Mouse (Mus musculus) skeletal muscle tissue, adult 2 months (tissue): Measurements from ENCODE around the gene Pkp4.
"Not testable (repeated sequence)": the region's sequence is repeated elsewhere in the genome, so short reads cannot be mapped to it uniquely, and the experiment has no call there.

Source experiments
- DNase-seq: peaks from one replicate; pipeline ENCODE4 v3.0.0-alpha.2; 2012; ENCODE audit warnings: low read depth, low spot score

The Pkp4 gene

DNA sequence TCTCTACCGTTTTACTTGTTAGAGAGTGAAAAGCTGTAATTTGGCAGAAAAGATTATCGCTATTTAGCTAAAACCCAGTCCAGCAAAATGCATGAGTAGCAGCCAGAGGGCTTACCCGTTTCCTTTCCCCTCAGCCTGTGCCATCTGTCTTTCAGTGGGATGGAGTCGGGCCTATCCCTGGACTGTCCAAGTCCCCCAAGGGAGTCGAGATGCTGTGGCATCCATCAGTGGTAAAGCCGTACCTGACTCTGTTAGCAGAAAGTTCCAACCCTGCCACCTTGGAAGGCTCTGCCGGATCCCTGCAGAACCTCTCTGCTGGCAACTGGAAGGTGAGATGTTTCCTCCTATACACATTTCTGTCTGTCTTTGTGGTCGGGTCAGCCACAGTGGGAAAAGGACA is 178.3 kb downstream of the Pkp4 start:
- DNase-seq = no peak

DNA sequence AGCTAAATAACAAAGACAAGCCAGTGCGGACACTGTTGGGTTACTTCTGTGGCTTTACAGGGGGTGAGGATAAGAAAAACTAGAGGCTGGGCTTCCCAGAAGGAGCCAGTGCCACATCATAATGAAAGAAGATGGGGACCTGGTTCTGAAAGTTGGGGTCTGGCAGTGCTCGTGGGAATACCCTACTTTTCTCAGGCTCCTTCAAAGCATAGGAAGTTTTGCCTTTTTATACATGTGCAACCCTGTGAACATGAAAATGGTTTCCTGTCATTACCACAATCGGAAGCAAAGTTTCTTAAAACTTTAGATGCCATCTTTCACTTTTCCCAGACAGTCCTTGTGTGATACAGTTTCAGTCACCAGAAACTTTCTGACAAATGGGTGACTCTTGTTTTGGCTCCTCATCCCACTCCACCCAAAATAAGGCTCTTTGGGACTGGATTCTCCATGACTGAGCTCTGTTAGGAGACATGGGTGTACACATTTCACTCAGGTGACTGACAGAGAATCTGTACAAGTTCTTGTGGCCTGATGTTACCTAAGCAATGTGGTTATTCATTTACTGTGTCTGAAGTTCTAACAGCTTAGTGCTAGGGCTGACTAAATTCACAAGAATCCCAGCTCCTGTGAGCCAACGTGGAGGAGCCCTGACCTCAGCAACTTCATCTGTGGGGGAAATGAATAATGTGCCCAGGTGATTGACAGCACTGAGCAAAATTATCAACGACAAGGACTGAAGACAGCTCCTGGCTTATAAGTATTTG is 179.3 kb downstream of the Pkp4 start:
- DNase-seq = no peak

DNA sequence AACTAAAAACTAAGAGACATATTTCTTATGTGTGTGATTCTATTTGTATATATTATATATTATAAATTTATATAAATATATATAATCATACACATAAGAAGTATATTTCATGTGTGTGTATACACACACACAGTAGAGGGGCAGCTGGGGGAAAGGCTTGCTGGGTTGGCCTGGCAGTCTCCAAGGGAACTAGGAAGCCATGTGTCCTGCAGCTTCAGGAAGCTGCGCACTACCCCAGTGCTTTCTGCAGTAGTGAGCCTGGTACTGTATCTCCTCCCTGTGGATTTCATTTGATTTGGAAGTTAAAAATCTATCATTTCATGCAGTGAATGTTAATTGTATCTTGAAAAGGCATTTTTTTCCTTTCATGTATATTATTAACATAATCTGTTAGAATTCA is 180.2 kb downstream of the Pkp4 start:
- DNase-seq = no peak

DNA sequence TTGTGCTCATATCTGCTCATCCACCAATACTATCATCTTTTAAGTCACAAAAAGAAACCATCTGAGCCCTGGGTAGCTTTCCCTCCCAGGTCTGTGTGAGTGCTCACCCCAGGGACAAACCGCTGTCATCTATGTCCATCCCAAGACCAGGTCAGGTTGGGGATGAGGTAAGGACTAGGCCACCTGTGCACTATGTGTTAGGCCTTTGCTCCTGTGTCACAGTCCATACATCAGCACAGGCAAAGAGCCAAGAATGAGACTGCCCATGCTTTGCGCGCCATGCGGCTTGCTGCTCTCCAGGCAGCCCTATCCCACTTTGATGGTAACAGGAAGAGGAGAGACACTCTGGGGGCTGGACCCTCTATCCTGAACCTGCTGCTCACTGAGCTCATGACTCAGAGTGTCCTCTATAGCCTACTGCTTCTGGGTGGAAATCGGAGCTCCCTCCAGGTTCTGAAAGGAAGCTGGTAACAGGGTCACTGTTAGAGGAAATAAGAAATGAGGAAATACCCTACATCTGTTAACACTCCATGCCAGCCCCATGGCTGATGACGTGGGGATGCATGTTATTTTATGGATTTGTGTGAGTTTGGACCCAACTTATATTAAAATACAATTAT is 182.1 kb downstream of the Pkp4 start:
- DNase-seq = no peak

DNA sequence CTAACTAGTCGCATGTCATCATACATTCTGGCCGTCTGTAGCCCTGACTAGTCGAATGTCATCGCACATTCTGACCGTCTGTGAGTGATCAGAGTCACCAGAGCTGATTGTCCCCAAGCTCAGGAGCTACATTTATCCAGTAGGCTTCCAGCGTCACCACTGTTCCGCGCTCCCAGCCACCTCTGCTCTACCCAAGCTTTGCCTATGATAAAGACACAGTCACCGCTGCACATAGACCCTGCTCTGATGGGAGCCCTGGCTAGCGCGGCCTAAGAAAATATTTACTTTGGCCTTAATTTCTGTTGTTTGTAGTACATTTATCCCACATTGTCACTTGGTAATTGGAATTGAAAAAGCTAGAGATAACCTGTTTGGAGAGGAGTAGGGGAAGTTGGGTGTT is 183.2 kb downstream of the Pkp4 start:
- DNase-seq = no peak

DNA sequence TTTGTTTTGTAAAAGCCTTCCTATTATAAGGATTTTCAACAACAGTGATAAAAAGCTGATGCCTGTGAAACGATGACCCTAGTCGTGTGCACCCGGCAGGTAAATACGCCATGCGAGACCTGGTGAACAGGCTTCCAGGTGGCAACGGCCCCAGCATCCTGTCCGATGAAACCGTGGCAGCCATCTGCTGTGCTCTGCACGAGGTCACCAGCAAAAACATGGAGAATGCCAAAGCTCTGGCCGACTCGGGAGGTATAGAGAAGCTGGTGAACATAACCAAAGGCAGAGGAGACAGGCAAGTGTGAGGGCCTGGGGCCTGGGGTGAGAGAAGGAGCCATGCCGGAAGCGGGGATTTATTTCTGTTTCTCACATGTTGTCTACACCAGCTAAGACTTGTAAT is 184.0 kb downstream of the Pkp4 start:
- DNase-seq = no peak

DNA sequence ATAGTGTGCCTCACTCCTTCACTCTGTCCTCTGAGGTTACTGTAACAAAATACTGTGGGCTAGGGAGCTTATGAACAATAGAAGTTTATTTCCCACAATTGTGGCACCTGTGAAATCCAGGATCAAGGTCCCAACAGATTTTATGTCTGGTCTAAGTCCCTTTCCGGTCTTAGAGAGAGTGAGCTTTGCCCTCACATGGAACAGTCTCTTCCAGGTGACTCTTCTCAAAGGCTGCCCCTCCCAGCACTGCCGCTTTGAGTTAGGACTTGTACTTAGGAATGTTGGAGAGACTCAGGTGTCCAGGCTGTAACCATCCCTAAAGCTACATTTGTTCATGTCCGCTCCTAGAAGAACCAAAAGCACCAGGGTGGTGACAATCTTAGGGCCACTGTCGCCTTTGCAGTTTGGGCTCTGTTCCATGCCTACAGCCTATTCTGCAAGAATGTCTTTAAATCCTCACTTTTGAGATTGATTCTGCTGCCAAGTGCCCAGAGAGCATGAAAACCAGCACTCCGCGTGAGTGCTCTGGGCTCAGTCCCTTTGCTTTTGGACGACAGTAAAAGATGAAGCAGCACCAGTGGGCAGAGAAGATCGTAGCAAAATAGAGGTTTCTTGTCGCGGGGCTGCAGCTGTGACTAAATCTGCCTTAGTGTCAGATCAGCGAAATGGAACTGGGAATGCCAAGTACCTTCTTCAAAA is 184.6 kb downstream of the Pkp4 start:
- DNase-seq = no peak

DNA sequence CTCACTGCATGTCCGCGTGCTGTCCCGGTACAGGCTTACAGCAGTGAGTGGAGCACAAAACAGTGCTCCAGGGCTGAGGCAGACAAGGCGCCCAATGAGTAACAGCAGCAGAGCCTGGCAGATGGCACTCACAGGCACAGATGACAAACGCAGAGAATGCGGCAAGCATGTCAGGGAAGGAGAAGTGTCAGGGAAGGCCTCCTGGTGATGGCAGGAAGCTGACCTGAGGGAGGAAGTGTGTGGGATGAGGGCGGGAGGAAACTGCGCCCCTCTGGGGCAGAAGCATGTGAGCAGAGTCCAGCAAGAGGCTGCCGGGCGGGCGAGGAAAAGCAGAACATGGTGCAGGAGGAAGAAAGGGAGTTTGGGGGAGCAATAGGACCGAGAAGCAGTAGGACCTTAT is 185.8 kb downstream of the Pkp4 start:
- DNase-seq = peak; percentile 10

DNA sequence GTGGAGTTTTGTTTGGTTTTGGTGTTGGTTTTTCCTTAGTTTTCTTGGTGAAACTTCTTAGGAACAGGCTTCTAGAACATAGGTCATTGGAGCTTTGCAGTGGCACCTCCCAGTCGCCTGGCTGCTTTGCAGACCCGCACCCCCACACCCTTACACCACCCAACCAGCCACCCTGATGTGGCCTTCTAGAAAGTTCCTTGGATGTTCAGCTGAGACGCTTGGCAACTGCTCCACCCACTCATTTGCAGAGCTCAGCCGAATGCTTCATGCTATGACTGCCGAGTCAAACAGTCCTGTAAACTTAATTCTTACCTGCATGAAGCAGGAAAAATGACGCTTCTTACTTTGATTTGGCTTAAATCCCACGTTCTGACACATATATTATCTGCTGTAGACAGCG is 187.9 kb downstream of the Pkp4 start:
- DNase-seq = no peak

DNA sequence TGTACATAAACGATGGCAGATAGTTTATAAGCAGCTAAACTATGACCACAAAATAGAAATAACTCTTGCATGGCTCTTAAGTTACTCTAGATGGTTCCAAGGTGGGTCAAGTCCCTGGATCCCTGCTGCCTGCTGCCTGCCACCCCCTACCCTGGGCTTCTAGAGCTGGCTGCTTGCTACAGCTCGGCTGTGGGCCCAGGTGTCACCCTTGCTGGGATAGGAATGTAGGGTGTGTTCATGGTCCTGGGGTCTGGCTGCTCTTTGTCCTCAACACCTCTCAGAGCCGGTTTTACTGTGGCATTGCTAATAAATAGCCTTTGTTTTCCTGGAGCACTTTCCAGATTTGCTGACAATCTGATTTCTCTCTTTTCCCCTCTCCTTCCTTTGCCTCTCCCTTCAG is 189.4 kb downstream of the Pkp4 start:
- no peak for DNase-seq

DNA sequence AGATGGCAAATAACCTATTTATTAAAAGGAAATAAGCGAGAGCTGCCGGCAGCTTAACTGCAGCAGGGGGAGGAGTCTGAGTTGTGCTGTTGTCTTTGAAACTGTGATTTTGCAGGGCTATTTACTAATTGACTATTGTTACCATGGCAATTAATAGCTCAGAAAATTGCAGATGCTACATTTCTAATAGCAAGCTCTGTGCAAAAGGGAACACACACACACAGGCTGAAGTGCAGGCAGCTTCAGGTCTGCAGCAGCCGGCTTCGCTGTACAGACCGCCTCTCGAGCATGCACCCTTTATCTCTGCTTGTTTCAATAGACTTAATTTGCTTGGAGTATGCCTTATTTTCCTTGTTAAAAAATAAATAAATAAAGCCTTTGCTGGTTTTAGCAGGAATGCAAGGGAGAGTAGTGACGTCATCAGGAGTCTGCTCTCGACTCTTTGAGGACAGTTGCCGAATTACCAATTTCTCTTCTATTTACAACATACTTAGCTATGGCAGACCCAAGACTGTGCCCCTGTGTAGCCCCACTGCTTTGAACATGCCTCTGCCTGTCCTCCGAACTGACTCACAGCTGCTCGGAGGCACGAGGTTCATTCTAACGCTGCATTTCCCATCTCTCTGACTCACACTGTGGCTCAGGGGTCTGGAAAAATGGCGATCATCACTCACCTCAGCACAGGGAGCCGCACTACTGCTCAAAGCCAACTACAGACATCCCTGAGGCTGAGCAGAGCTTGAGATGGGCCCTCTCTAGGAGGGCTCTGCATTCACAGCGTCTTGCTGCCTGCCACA is 190.9 kb downstream of the Pkp4 start:
- no peak for DNase-seq

DNA sequence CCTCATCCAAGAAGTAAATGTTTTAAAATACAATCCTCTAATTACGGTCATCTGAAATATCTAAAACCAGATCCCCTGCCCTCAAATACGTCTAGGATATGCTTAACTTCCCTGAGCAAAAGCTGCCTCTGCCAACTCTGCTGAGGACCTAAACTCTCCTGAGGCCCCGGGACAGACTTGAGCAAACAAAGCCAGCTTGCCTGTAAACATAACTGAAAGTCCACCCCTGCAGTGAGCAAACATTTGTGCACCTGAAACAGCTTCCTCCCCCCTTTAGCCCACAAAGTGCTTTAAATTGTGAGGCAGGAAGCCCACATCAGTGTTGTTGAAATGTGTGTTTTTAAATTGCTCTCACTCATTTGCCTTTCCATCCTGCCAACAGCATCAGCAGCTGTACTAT is 193.2 kb downstream of the Pkp4 start:
- no peak for DNase-seq

DNA sequence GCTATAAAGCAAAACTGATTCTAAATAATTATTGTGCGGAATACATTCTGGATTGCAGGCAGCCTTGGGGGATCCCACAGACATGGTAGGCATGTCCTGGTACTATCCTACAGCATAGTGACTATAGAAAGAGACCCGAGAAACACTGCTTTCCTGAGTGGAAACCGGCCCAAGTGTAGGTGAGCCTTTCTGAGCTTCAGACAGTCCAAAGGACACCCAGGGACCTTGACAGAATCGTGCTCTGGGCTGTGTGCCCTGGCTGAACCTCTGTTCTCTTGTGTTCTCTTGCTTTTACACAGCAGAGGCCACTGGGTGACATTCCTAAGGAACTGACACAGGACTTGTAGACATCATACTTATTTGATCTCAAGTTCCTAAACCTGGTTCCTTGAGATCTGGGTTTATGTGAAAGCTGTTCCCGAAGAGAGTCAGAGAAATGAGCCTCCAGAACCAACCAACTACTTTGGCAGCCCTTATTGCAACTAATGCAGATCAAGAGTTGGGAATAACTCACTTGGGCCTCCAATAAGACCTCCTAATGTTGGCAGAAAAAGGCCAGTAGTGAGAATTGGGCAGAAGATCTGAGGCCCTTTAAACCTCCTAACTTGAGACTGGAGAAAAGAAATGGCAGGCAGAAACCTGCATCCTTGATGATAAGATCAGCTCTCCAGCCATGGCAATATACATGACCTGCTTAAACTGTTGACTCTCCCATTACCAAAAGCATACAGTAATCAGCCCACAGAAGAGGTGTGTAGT is 195.1 kb downstream of the Pkp4 start:
- DNase-seq = no peak

DNA sequence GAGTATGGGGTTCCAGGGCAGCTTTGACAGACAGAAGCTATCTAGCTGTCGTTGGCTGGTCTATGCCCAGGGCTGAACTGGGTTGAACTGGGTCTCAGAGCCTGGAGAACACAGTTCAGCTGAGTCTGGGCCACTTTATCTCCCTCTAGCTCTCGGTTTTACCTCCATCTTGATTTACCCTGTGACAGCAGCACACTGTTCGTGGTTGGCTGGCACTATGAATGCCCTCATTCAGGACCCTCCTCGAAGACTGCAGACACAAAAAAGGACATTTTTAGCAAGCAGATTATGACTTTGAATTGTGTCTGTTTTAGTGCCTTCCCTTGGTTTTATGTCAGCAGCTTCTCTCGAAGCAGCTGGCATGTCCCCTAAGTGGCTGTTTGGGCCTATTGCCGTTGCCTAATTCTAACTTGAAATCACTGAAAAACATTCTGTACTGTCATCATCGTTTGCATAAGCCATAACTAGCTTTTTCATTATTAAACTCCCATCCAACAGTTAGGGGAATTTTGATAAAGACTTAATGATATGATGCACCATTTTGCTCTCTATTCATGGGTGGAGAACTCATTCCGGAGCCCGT is 199.2 kb downstream of the Pkp4 start:
- DNase-seq = no peak

DNA sequence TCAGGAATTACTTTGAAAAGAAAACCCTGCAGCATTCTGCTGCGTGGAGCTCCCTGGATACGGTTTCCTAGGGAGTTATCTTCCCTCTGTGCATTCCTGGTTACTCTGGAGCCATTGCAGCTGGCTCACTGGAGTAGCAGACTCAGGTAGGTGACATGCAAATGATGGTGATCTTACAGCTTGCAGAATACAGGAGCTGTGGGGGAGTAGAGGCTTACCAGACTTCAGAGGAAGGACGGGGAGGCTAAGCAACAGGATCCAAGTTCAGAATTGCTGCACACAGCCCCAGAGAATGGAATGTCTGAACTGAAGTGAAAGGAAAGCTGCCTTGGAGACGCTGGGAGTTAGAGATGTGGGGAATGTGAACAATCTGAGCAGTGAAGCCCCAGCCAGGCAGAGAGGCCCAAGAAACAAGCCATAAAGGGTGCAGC is 200.7 kb downstream of the Pkp4 start:
- no peak for DNase-seq

DNA sequence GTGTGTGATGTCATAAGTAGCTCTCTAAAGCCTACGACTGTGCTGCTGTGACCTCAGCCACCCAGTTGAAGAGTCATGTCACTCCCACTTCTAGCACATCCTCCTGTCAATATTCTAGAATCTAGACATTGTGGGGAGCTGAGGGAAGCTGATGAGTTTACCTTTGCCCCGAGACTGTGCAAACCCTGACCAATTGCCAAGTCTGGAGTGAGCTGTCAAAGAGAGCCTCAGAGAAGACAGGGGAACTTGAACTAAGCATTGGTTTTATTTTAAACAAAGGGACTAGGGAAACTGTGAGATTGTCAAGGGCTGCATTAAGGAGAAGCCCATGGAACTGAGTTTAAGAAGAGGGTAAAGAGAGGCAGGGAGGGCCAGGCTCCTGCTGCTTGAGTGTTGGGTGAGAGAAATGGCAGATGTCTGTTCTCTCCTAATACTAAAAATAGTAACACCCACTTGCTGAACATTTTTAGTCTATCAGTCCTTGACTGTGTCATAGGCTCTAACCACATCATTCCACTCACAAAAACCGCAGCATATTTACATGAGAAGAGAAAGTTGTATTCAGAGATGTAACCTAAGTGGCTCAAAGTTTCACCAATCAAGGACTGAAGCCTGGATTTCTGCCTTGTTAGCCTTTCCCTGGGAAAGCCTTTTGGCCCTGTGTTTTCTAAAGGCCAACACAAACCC is 203.6 kb downstream of the Pkp4 start:
- DNase-seq = no peak

DNA sequence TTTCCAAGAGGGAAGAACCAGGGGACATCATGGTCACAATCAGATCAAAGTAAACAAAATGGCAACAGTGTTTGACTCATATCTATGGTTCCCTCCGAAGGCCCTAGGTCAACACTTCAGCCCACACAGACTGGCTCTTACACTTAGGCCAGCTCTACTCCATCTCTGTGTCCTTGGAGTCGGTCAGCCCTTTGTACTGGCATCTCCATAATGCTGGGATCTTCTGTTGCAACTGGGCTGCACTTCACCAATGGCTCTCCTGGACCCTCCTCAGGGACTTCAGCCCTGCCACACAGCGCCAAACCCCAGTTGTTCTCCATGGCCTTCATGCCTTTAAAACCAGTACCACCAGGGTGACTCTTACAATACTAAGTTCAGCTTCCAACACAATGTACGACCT is 206.5 kb downstream of the Pkp4 start:
- DNase-seq = no peak

DNA sequence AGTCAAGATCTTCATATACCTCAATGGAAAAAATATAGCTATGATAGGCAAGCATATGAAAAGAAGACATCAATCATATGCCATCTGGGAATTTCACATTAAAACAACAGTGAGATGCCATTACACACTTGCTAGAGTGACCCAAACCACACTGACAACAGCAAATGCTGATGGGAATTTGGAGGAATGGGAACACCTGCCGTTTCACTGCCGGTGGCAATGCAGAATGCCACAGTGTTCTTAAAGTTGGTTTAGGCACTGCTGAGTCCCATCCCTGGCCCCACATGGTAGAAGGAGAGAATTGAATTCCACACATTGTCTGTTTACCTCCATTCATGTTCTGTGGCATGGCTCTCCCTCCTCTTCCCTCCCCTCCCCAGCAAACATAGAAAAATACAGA is 212.5 kb downstream of the Pkp4 start:
- no peak for DNase-seq

DNA sequence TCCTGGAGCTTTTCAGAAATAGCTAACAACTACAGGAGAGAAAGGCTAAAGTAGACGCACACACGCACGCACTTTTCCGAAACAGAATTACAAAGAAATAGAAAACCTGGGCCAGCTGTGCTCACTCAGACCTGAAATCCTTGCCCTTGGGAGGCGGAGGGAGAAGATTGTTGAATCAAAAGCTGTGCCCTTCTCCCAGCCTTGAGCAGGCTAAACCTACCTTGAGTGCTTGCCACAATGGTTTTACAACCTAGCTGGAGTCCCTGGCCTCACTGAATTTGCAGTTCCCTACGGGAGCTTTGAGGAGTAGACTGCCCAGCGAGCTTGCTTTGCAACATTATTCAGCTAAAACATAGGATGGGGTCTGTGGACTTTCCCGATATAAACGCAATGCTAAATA is 217.4 kb downstream of the Pkp4 start:
- DNase-seq = no peak

DNA sequence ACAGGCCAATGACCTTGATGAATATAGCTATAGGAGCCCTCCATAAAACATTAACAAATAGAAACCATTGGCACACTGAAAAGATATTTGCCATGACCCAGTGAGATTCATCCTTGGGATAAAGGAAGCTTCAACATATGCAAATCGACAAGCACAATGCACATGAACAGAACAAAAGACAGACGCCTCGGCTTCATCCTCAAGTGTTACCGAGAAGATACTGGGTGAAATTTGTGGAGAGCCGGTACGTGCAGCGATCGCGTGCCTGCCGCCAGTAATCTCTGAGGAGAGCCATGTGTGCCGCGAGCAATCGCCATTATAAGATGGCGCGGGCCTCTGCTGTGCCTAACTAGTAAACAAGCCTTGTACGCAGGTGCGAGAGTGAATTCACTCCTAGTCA is 218.2 kb downstream of the Pkp4 start:
- DNase-seq = not testable (repeated sequence)
